17 mouse cellular contexts compared by ENCODE assay signal in the genomic region with DNA sequence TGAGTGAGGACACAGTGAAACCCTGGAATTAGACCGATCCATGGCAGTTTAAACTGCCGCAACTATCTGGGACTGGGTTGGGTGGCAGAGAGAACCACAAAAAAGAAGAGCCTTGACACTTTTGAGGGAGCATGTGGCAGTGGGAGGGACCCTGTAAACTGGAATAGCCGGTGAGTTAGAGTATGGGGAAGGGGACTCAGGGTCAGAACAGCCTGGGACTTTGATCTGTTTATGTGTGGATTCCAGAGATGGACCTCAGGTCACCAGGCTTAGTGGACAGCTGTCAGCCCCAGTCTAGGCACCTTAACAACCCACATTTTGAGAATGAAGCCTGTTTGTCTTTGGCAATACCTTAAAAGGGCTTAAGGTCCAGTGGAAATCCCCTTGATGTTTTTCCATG.
DNase-seq lines count a peak whose midpoint lies in the region; ATAC-seq and TF ChIP-seq lines count a peak whose summit lies in the region.
"Had no signal": no experiment of that assay in that cellular context is flagged by ENCODE, and none has a peak within 500 bp of the region (broad histone marks: within the 10 kb centered on the region; RNA-seq: fewer than 3 reads in every experiment).

No protein-coding gene starts in this region.

- H3K9ac ChIP-seq in hindbrain, embryonic 11.5 days (ENCODE audit: low read depth, low read length) = no peak overlapping the region
- no peak overlapping the region for H3K9ac ChIP-seq in hindbrain, postnatal 0 days (replicated peaks; ENCODE audit: low read length)
- no peak overlapping the region for H3K9ac ChIP-seq in midbrain, embryonic 16.5 days (ENCODE audit: low read depth, low read length)
- no peak overlapping the region for H3K9ac ChIP-seq in midbrain, embryonic 15.5 days
- H3K9ac ChIP-seq: lung, embryonic 15.5 days; neural tube, embryonic 15.5 days had no signal

- no peak overlapping the region for H3K4me3 ChIP-seq in hindbrain, embryonic 11.5 days (ENCODE audit: low read depth, low read length)
- H3K4me3 ChIP-seq in hindbrain, postnatal 0 days (ENCODE audit: low read length) = no peak overlapping the region
- H3K4me3 ChIP-seq in midbrain, embryonic 16.5 days (ENCODE audit: low read depth, low read length) = no peak overlapping the region
- no peak overlapping the region for H3K4me3 ChIP-seq in midbrain, embryonic 15.5 days
- H3K4me3 ChIP-seq in embryonic facial prominence, embryonic 10.5 days = no peak overlapping the region
- H3K4me3 ChIP-seq: heart, adult 2 months; lung, embryonic 15.5 days; neural tube, embryonic 15.5 days had no signal

- no peaks in the 10 kb centered on the region for H3K36me3 ChIP-seq in hindbrain, embryonic 11.5 days (ENCODE audit: control insufficient read depth, insufficient read depth, low read length)
- no peaks in the 10 kb centered on the region for H3K36me3 ChIP-seq in hindbrain, postnatal 0 days (ENCODE audit: insufficient read depth, low read length)
- no peaks in the 10 kb centered on the region for H3K36me3 ChIP-seq in midbrain, embryonic 16.5 days (ENCODE audit: control insufficient read depth, insufficient read depth, low read length)
- no peaks in the 10 kb centered on the region for H3K36me3 ChIP-seq in midbrain, embryonic 15.5 days (replicated peaks)
- no peaks in the 10 kb centered on the region for H3K36me3 ChIP-seq in embryonic facial prominence, embryonic 10.5 days (replicated peaks)
- H3K36me3 ChIP-seq: lung, embryonic 15.5 days; neural tube, embryonic 15.5 days had no signal

- no peaks in the 10 kb centered on the region for H3K4me1 ChIP-seq in hindbrain, embryonic 11.5 days (replicated peaks; ENCODE audit: control insufficient read depth, insufficient read depth, low read length)
- H3K4me1 ChIP-seq in hindbrain, postnatal 0 days (ENCODE audit: insufficient read depth, low read length) = 0 out of 2 replicates have a peak, but pooled peaks cover 3% of the 10 kb centered on the region
- H3K4me1 ChIP-seq in midbrain, embryonic 16.5 days (ENCODE audit: control insufficient read depth, insufficient read depth, low read length) = peaks cover 7% of the 10 kb centered on the region; the same call in 1 of the 2 replicates
- peaks cover 7% of the 10 kb centered on the region for H3K4me1 ChIP-seq in midbrain, embryonic 15.5 days
- H3K4me1 ChIP-seq in embryonic facial prominence, embryonic 10.5 days = peaks cover 16% of the 10 kb centered on the region
- H3K4me1 ChIP-seq: lung, embryonic 15.5 days had no signal

- H3K9me3 ChIP-seq in hindbrain, embryonic 11.5 days (ENCODE audit: control insufficient read depth, low read length) = no peaks in the 10 kb centered on the region
- no peaks in the 10 kb centered on the region for H3K9me3 ChIP-seq in hindbrain, postnatal 0 days (ENCODE audit: low read length)
- H3K9me3 ChIP-seq in midbrain, embryonic 16.5 days (replicated peaks; ENCODE audit: control insufficient read depth, low read length, poor library complexity, severe bottlenecking) = no peaks in the 10 kb centered on the region
- no peaks in the 10 kb centered on the region for H3K9me3 ChIP-seq in midbrain, embryonic 15.5 days
- H3K9me3 ChIP-seq in embryonic facial prominence, embryonic 10.5 days = no peaks in the 10 kb centered on the region
- H3K9me3 ChIP-seq: lung, embryonic 15.5 days; neural tube, embryonic 15.5 days had no signal

- ATAC-seq in hindbrain, embryonic 11.5 days (ENCODE audit: low FRiP score) = no peak
- ATAC-seq in hindbrain, postnatal 0 days = no peak
- ATAC-seq in midbrain, embryonic 16.5 days = no peak
- no peak for ATAC-seq in midbrain, embryonic 15.5 days (replicated peaks)

- 53% methylated on average over 3 of the region's 3 CpGs for WGBS in hindbrain, embryonic 11.5 days
- 53% methylated on average over 3 of the region's 3 CpGs for WGBS in hindbrain, postnatal 0 days
- WGBS in midbrain, embryonic 16.5 days = 34% methylated on average over 3 of the region's 3 CpGs
- 26% methylated on average over 3 of the region's 3 CpGs for whole genome bisulfite sequencing in midbrain, embryonic 15.5 days
- 48% methylated on average over 3 of the region's 3 CpGs for WGBS in embryonic facial prominence, embryonic 10.5 days

- no peak overlapping the region for H3K4me2 ChIP-seq in hindbrain, embryonic 11.5 days (replicated peaks; ENCODE audit: low read depth, low read length)
- no peak overlapping the region for H3K4me2 ChIP-seq in hindbrain, postnatal 0 days (ENCODE audit: low read depth, low read length)
- H3K4me2 ChIP-seq in midbrain, embryonic 16.5 days (ENCODE audit: low read length) = no peak overlapping the region
- H3K4me2 ChIP-seq in midbrain, embryonic 15.5 days = no peak overlapping the region
- H3K4me2 ChIP-seq: liver, embryonic 11.5 days; lung, embryonic 15.5 days; neural tube, embryonic 15.5 days had no signal

- no peaks in the 10 kb centered on the region for H3K27me3 ChIP-seq in hindbrain, embryonic 11.5 days (ENCODE audit: control insufficient read depth, insufficient read depth, low read length)
- no peaks in the 10 kb centered on the region for H3K27me3 ChIP-seq in hindbrain, postnatal 0 days (ENCODE audit: insufficient read depth, low read length)
- no peaks in the 10 kb centered on the region for H3K27me3 ChIP-seq in midbrain, embryonic 16.5 days (ENCODE audit: control insufficient read depth, insufficient read depth, low read depth, low read length)
- no peaks in the 10 kb centered on the region for H3K27me3 ChIP-seq in midbrain, embryonic 15.5 days (replicated peaks)
- no peaks in the 10 kb centered on the region for H3K27me3 ChIP-seq in embryonic facial prominence, embryonic 10.5 days (replicated peaks; ENCODE audit: low read depth, poor library complexity, severe bottlenecking)
- H3K27me3 ChIP-seq: lung, embryonic 15.5 days; neural tube, embryonic 15.5 days had no signal

- peak; percentile 34 for DNase-seq in hindbrain, embryonic 11.5 days (ENCODE audit: low spot score)
- no peak for DNase-seq in hindbrain, postnatal 0 days (ENCODE audit: low spot score)
- DNase-seq in embryonic facial prominence, embryonic 10.5 days (ENCODE audit: low spot score) = peak; percentile 46
- DNase-seq in spleen, adult 12 weeks (ENCODE audit: low spot score) = no peak
- no peak for DNase-seq in frontal cortex, postnatal 25 days (ENCODE audit: low spot score in 2 of 2)
- DNase-seq: adrenal gland, postnatal 36 days; cerebellum, adult 8-10 months; gastrocnemius, postnatal 10 days; heart, adult 2 months; kidney, adult 2 months; right cerebral cortex, postnatal 4 days; thymus, postnatal 25 days had no signal

- TF ChIP-seq CTCF in hindbrain, postnatal 0 days (IDR thresholded peaks at IDR 0.05; ENCODE audit: low read depth) = no peak

- no peak overlapping the region for H3K27ac ChIP-seq in hindbrain, embryonic 11.5 days (ENCODE audit: low read depth, low read length)
- H3K27ac ChIP-seq in hindbrain, postnatal 0 days = no peak overlapping the region
- H3K27ac ChIP-seq in midbrain, embryonic 16.5 days (ENCODE audit: low read length) = peak overlapping the region; percentile 17; the same call in 1 of the 2 replicates
- no peak overlapping the region for H3K27ac ChIP-seq in midbrain, embryonic 15.5 days
- H3K27ac ChIP-seq in embryonic facial prominence, embryonic 10.5 days (replicated peaks) = no peak overlapping the region
- H3K27ac ChIP-seq: heart, adult 2 months; lung, embryonic 15.5 days had no signal

Comparison
In these comparisons a context has a peak if more than half of its experiments do, and no peak if none do; other contexts are left out.
1. DNase-seq: peak in hindbrain, embryonic 11.5 days (single experiment) and embryonic facial prominence, embryonic 10.5 days (single experiment); none in hindbrain, postnatal 0 days (single experiment), spleen, adult 12 weeks (single experiment) and frontal cortex, postnatal 25 days (0 of 2).